Mouse (Mus musculus) E14TG2a.4 (cell line): ENCODE results near the gene Osbpl7.

Experiments
- H3K27me3 ChIP-seq: 2 replicates; pipeline ENCODE4 v1.6.1; 2014; ENCODE audit warnings: low read length, control low read depth; ENCODE audit not compliant: insufficient read depth
- H3K36me3 ChIP-seq: 2 replicates; pipeline ENCODE4 v1.6.1; 2014; ENCODE audit warnings: low read length, control low read depth; ENCODE audit not compliant: insufficient read depth
- H3K4me1 ChIP-seq: replicated peaks from 2 replicates; pipeline ENCODE4 v1.6.1; 2014; ENCODE audit warnings: low read depth, low read length, control low read depth
- H3K4me3 ChIP-seq: replicated peaks from 2 replicates; pipeline ENCODE4 v1.5.1; 2014; ENCODE audit warnings: mild to moderate bottlenecking, low read length
- H3K9me3 ChIP-seq: 2 replicates; pipeline ENCODE4 v1.6.1; 2014; ENCODE audit warnings: low read length, control low read depth
- CTCF ChIP-seq: conservative IDR thresholded peaks from 2 replicates; pipeline ENCODE4 v1.5.1; 2014; ENCODE audit warnings: low read length
- NANOG ChIP-seq: IDR thresholded peaks from 2 replicates; pipeline ENCODE4 v1.6.1; 2014; ENCODE audit warnings: borderline replicate concordance, low read length, mixed read lengths
- POU5F1 ChIP-seq: IDR thresholded peaks from 2 replicates; pipeline ENCODE4 v1.6.1; 2014; ENCODE audit warnings: low read length, borderline replicate concordance

Gene Osbpl7

GRCm38 (mm10) chr11:97112519-97113125, 62.2 kb downstream of the Osbpl7 start:
- peaks cover 11% of the 10 kb centered on the region for H3K4me1 ChIP-seq
- no peaks in the 10 kb centered on the region for H3K9me3 ChIP-seq
- TF ChIP-seq NANOG (no peak), CTCF (no peak), POU5F1 (no peak)
- H3K27me3 ChIP-seq, result peaks cover 65% of the 10 kb centered on the region
- no peak overlapping the region for H3K4me3 ChIP-seq
- no peaks in the 10 kb centered on the region for H3K36me3 ChIP-seq

- TF ChIP-seq NANOG, result no peak
- TF ChIP-seq CTCF, result no peak
- TF ChIP-seq POU5F1, result no peak
- Histone ChIP-seq H3K4me1 (peaks cover 11% of the 10 kb centered on the region), H3K27me3 (peaks cover 84% of the 10 kb centered on the region), H3K36me3 (no peaks in the 10 kb centered on the region), H3K4me3 (peak within 1 kb of the TSS; percentile 82), H3K9me3 (no peaks in the 10 kb centered on the region)
Observed at GRCm38 (mm10) chr11:97114671-97115601, 64.5 kb downstream of the Osbpl7 start, which contains the start of gene Tbx21. Gene Tbx21, minus strand, starts transcription at chr11:97115331.

- H3K9me3 ChIP-seq, result no peaks in the 10 kb centered on the region
- no peaks in the 10 kb centered on the region for H3K36me3 ChIP-seq
- no peak overlapping the region for H3K4me3 ChIP-seq
- no peak for TF ChIP-seq POU5F1
- peaks cover 11% of the 10 kb centered on the region for H3K4me1 ChIP-seq
- H3K27me3 ChIP-seq, result peaks cover 89% of the 10 kb centered on the region
Observed at GRCm38 (mm10) chr11:97115797-97116196, 65.4 kb downstream of the Osbpl7 start.
